Mouse (Mus musculus) liver, adult (tissue): Measurements from ENCODE around the gene Krt88.

ENCODE experiments used
- GATA4 ChIP-seq: IDR thresholded peaks from 2 replicates; pipeline ENCODE4 v1.6.1; 2014; ENCODE audit warnings: mild to moderate bottlenecking, low read length; ENCODE audit not compliant: insufficient replicate concordance

The Krt88 gene

GRCm38 (mm10) chr15:101447444-101447843 is at the start of gene Krt88:
TSS of gene Krt88 (plus strand) at chr15:101447744.
- no peak for TF ChIP-seq GATA4

DNA sequence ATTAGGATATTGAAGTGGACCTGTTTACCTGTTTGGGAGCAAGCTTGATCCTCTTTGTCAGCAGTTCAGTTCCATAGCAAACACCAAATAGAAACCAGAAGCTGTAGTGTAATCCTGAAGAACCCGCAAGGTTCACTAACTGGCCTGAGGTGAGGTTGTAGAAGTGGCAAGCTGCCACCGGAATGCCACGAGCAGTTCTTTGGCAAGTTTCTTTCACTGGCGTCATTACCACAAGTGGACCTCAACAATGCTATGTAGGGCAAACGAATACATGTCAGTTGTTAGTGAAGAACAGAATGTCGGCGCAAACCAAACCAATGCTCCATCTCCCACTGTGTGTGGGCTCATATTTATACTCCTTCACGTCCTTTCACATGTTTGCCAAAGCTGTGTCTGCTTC is 49.3 kb upstream of the Krt88 start:
- TF ChIP-seq GATA4, result no peak

DNA sequence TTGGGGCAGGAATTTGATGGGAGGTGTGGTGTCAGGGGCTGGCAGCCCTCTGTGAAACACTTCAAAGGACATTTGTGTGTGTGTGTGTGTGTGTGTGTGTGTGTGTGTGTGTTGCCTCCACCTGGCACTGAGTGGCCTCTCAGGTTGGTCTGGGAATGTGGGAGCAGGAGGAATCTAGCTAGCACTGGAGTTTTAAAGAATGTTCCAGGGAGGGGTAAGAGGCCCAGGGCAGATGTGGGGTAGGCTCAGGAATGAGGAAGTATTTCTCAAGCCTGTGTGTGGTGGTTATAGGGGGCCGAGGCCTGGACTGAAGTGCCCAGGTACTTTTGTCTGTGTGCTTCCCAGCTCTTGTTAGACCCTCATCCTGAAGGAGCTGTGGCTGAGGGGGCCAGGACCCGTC is 36.8 kb upstream of the Krt88 start, which contains the start of gene Krt7:
TSS of gene Krt7 (plus strand) at position 269 of the 400 bp plus-strand sequence.
- TF ChIP-seq GATA4, result no peak

DNA sequence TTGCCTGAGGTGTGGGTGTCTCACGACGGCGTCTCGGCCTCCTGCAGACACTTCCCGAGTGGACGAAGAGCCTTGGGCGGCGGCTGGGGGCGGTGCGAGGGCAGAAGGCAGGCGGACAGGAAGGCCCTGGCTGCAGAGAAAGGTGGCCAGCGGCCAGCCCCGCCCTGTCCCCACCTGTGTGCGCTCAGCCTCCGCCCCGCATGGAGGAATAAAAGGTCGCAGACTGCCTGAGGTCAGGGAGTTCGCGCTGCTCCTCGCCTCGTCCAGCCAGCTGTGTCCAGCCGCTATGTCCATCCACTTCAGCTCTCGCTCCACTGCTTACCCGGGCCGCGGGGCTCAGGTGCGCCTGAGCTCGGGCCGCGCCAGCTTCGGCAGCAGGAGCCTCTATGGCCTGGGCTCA is 35.4 kb upstream of the Krt88 start:
- TF ChIP-seq GATA4, result no peak

DNA sequence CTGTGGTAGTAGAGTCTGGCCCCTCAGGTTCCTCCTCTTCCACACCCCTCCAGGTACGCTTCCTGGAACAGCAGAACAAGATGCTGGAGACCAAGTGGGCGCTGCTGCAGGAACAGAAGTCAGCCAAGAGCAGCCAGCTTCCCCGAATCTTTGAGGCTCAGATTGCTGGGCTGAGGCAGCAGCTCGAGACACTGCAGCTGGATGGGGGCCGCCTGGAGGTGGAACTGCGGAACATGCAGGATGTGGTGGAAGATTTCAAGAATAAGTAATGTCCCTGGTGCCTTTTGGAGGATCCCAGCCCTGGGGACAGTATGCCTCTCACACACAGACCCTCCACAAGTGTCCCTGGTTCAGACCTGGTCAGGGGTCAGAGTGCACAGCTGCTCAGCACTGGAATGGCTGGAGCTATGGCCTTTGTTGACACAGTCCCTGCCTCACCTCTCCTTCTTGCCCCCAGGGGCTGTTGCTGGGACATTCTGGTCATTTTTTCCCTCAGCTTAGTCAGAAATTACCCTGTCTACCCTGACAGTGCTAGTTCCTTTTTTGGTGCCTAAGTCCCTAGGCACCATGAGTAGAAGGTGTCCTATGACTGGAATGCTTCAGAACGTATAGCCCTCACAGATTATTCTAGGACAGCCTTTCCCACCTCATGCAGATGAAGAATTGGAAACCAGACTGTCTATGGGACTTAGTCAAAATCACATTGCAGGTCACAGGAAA is 33.5 kb upstream of the Krt88 start:
- TF ChIP-seq GATA4, result no peak

GRCm38 (mm10) chr15:101414807-101415565 is 32.6 kb upstream of the Krt88 start:
- TF ChIP-seq GATA4, result no peak

- no peak for TF ChIP-seq GATA4
Measured at GRCm38 (mm10) chr15:101418950-101419349, 28.6 kb upstream of the Krt88 start.

DNA sequence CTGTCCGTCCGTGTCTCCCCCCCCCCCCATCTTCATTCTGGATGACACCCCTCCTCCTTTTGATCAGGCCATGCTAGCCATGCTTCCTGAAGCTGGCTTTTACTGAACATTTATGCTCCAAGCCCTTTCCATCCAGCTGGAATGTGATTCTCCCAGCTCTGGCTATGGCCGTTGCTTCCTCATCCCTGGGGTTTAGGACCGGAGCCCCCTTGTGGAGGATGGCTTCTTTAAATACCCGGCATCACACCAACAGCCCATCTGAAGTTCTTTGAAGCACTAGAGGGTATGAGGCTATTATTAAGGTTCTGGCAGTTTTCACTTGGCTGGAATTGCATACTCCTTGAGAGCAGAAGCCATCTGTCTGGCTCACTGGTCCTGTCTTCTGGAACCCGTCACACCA is 26.6 kb upstream of the Krt88 start:
- no peak for TF ChIP-seq GATA4

- no peak for TF ChIP-seq GATA4
Measured at GRCm38 (mm10) chr15:101424914-101425313, 22.6 kb upstream of the Krt88 start.

DNA sequence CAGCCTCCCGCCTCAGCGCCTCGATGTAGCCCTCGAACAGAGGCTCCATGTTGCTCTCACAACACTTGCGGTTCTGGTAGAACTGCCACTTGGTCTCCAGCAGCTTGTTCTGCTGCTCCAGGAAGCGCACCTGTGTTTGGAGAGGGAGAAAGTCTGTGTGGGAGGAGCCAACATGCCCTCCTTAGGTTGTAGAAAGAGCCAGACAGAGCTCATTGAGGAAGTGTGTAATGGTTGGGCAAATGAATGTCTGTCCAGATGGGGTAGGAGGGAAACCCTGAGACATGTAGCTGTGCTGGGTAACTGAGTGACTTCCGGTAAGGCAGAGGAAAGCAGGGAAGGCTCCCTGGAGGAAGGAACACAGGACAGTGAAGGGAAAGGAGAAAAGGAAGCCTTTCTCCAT is 10.9 kb upstream of the Krt88 start:
- no peak for TF ChIP-seq GATA4

- no peak for TF ChIP-seq GATA4
Measured at GRCm38 (mm10) chr15:101438555-101438954, 9.0 kb upstream of the Krt88 start, which contains the start of gene Krt87. TSS of gene Krt87 (minus strand) at chr15:101438804.

GRCm38 (mm10) chr15:101440837-101441236 is 6.7 kb upstream of the Krt88 start:
- TF ChIP-seq GATA4, result no peak

GRCm38 (mm10) chr15:101446572-101446971 is 972 bp upstream of the Krt88 start:
- TF ChIP-seq GATA4, result no peak

GRCm38 (mm10) chr15:101453093-101453736 is 5.7 kb downstream of the Krt88 start:
- no peak for TF ChIP-seq GATA4

GRCm38 (mm10) chr15:101454774-101455173 is 7.2 kb downstream of the Krt88 start:
- TF ChIP-seq GATA4, result no peak

GRCm38 (mm10) chr15:101455292-101455691 is 7.7 kb downstream of the Krt88 start:
- TF ChIP-seq GATA4, result no peak
